Mouse (Mus musculus) CD4-positive, CD25-positive, alpha-beta regulatory T cell, adult 4 months (primary cell): ENCODE data around the gene Pex7. TPM values are rescaled to one million over a fixed set of nuclear protein-coding genes. Genes with fewer than 3 reads are reported as not detected.

Experiments used
- ATAC-seq: one replicate; pipeline ENCODE4 v1.8.0; 2017
- polyA plus RNA-seq, 2 experiments: library from polyadenylated mRNA; unstranded; fragments of 100-300 nt; shearing (Covaris generic); gene quantifications; one replicate each; pipeline ENCODE4 v1.2.1; 2017

The Pex7 gene
- polyA plus RNA-seq, 2 experiments from 2014 or later: 3.0 to 5.1 TPM

DNA sequence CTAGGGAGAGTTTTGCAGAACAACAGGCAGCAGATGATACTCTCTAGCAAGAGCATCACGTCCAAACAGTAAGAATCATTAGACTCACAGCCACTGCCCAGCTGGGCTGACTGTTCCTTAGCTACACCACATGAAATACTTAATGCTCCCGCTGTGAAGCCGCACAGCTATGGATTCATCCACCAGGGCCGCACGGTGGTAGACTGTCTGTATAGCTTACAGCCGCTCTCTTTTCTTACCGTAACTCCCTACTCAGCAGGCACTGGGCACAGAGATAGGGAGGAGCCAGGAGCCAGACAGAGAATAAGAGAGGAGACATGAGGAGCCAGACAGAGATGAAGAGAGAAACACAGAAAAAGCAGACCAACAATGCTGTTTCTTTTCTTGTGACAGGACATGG is 30.8 kb downstream of the Pex7 start:
- no peak for ATAC-seq

DNA sequence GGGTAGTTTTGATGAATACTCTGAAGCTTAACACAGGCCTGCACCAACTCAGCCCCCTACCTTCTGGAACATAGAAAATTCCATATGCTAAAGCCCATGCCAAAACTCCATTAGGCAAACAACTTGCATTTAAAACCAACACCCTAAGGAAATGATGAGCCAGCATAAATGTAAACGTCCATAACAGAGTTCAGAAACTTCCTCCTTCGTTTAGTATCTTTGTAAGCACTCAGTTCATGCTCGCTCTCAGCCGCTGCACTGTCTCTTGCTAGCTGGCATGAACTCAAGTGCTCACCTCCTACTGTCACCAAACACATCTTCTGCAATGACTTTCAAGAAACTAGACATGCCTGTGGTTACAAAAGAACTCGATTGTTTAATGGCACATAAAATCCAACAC is 32.1 kb downstream of the Pex7 start:
- ATAC-seq: no peak

DNA sequence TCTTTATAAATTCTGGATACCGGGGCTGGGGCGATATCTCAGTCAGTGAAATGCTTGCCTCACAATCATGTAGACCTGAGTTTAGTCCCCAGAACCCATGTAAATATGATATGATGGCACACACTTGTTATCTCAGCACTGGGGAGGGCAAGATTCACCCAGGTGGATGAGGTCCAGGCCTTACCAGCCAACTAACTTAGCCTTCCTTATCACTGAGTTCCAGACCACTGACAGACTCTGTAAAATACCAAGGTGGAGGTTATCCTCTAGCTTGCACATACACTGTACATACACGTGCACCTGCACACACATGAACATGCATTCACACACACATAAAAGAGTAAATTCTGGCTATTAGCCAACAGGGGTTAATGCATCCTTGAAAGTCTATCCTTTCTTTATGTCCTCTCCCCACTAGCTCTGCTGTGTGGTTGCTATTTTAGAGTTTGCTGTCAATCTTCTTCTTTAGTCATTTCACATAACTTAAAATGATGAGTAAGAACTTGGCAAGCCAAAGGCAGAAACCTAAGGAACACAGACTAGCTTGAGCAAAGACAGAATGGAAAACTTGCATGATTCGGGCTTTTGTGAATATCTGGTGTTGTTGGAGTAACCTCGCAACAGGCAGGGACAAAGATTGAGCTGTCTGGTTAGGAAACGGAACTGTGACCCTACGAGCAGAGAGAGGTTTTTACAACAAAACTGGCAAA is 51.7 kb downstream of the Pex7 start:
- ATAC-seq: no peak

DNA sequence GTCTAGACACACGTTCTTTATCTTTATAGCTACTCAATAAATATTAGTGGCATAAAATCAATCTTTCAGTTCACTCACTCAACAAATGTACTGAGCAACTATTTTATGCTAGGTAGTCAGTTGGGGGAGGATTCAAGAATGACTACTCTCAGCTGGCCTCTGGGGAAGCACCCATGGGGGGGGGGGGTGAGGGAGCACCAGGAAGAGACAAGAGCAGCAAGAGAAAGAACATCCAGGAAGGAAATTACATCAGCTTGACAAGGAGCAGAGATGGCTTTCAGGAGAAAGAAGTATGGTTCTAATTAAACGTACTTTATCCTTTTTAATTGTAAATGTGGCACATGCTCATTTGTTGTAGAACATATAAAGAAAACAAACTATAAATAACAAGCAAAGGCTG is 53.9 kb downstream of the Pex7 start:
- ATAC-seq: no peak

DNA sequence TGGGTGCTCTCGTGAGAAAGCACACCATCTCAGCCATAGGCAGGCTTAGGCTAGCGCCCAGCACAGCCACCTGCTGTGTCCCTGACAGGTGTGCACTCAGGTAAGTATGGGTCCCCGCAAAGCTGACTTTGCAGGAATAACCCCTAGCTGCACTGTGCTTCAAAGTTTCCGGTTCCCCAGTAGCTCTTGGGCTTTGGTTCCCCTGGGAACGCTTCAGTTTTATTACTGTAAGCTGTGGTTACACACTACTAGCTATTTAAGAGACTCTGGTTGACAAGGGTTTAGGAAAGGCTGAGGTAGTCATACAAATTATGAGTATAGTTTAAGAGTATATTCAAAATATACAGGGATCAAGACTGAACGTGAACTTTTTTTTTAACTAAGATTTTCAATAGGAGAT is 54.7 kb downstream of the Pex7 start:
- ATAC-seq: no peak

DNA sequence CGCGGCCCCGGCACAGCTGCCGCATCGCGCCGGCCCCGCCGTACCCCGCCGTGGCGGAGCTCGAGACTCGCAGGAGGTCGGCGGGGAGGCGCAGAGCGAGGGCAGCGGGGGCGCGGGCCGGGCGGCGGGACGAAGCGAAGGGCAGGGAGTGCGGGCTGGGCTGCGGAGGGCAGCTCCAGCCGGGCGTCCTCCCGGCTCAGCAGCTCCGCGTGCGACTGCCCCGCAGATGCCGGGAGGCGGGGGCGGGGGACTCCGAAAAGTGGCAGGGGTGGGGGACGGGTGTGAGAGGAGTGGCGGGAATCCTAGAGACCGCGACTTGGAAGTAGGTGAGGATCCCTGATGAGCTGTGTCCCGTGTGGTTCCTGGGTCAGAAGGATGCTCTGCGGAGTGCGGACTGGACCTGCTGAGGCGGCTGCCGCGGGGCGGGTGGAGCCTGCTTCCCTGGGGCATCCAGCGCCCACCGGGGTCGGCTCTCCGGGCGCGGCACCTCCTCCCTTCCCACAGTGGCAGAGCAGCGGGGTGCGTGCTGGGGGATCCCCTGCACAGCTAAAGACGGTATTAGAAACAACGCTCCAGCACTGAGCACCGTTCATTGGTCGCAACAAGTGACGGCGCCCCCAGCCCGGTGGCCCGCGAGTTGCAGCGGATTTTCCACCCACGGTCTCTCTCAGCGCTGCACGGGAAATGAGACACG is 56.3 kb downstream of the Pex7 start, which contains the start of gene Slc35d3:
TSS of gene Slc35d3 (minus strand) at position 462 of the 694 bp plus-strand sequence.
- ATAC-seq: peak; percentile 86

DNA sequence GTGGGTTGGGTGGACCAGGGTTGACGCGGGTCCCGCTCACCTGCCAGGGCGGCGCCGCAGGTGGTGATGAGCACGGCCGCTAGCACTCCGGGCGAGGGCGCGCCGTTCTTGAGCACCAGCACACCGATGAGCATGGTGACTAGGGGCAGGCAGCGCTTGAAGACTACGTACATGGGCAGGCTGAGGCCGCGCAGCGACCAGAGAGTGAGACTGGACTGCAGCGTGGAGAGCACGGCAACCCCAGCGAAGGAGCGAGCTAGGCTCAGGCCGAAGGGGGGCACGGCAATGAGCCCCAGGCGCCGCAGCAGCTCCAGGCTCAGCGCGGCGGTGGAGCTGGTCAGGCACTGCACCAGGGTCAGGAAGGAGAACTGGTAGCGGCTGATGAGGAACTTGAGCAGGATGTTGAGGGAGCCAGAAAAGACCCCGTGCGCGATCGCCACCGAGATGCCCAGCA is 56.9 kb downstream of the Pex7 start:
- peak; percentile 30 for ATAC-seq

DNA sequence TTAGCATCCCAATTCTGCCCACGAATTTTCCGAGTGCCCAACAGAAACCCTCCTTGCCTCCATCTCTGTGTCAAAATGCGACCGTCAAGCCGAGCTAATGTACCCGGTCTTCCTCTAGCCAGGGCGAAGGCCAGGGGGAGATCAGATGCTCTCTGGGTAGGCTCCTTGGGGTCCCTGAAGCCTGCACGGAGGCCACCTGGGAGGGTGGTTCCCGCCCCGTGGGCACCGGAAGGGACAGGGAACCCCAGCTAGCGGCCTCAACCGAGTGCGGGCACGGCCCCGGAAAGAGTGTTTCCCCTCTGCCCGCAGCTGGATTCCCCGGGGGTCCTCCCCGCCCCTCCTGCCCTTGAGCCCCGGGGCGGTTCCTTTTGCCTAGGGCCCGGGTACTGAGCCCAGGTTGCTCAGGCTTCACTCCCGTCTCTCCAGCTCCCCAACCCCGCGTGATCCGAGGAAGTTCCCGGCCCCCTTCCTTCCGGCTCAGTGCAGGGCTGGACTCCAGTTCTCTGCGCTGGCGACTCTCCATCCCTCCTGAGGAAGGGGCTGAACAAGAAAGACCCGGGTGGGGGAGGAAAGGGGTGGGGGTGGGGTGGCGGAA is 57.6 kb downstream of the Pex7 start:
- ATAC-seq: peak; percentile 10

DNA sequence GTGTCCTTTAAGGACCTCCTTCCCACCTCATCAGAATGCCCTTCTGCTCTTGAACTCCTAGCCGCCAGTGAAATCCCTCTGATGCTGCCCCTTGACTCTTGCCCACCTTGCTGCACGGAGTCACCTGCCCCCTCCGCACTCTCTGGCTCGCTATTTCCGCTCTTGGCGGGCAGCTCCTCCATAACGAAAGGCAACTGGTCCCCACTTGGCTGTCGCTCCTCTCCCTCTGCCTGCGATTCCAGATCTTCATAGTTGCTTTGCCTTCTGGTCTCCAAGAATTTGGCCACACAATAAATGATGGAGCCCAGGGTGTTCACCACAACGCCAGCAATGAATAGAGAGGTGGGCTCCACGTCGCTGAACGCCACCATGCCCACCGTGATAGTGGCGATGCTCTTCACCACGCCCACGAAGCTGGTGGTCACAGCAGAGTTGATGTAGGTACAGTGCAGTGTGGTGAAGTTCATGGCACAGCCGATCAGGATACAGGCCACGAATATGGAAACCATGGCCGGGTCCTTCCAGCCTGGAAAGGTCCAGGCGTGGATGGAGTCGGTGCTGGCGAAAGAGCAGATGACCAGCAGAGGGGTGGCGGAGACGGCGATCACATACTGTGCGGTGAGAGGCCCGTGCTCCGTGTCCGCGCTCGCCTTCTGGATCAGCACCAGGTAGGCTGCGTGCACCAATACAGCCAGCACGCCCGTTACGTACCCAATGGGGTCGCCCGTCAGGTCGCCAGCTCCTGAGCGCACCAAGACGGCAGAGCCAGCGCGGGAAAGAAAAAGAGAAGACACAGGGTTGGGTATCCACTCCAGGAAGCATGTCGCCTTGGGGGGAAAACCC is 58.3 kb downstream of the Pex7 start:
- ATAC-seq: no peak

DNA sequence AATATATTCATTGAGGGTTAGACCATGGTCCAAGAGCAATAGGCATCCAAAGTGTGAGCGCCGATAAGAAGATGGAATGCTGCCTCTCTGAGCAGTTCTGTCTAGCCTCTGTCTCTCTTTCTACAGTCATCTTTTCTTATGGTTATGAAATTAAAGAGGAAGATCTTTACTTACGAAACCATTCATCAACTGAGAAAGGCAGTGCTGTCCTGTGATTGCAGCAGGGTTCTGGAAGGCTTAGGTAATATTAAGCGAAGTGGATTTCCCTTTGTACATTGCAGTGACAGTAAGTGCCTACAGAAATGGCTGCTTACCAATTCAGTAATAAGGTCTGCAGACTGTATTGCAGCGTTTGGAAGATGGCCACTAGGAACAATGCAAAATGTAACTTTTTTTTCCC is 67.7 kb downstream of the Pex7 start:
- no peak for ATAC-seq

DNA sequence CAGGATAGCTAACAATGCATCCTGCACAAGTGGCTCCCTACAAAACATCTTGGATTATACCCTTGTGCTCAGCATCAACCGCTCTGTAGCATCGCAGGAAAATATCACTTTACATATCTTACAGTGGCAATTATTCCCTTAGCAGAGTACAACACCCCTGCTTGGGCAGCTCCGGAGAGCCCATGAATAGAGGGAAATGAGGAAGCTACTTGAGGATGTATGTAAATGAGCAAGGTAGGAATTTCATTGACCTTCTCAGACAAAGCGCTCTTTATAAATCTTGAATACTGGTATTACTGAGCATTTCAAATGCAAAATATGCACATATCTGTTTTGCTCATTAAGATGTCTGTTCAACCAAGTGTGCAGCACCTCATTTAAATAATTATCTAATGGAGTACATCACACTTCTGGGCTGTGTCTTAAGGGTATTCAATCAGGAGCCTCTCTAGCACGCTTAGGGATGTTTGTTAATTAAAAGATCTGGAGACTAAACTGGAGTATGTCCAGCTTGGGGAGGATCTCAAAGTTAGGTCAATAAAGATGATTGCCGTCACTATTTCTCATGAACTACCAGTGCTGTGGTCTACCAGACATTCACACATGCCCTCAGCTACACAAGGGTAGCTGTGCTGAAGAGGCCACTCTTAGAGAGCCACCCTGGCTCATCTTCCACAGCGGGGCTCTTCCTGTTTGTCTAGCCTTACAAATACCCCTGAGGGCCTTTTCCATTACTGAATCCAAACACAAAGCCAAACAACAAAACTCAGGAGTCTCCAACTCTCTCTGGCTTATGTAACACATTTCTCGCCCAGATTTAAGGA is 71.4 kb downstream of the Pex7 start:
- no peak for ATAC-seq

DNA sequence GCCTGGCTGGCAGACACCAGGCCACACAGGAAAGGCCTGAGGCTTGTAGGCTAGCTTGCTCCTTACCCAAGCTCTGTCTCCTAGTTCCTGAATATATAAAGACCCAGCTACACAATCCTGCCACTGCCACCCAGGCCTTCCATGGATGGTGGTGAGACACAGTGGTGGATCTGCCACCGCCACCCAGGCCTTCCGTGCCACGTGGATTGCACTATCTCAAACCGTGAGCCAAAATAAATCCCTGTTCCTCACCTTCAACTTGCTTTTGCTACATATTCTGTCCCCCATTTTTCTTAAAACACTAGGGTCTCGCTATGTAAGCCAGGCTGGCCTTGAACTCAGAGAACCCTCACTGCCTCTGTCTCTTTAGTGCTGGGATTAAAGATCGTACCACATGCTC is 73.3 kb downstream of the Pex7 start:
- ATAC-seq: no peak

DNA sequence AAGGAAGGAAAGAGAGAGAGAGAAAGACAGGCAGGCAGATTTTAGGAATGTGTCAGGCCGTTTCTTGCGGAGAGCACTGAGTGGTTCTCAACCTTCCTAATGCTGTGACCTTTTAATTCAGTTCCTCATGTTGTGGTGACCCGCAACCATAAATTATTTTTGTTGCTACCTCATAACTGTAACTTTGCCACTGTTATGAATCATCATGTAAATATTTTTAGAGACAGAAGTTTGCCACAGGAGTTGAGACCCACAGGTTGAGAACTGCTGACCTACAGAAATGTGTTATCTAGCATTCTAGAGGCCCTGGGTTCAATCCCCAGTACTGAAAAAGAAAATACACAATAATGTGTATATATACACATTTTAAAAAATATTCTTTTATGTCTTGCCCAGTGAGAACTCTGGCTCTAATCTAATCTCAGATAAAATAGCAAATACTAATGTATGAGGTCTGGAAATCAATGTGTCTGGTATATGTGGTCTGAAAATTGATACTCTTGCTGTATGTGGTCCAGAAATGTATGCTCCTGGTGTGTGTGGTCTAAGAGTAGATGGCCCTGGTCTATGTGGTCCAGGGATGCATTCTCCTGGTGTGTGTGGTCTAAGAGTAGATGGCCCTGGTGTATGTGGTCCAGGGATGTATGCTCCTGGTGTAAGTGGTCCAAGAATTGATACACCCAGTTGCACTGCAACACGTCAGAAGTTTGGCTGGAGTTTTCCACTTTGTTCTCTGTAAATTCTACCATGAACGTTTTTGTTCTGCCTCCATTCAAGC is 76.2 kb downstream of the Pex7 start:
- ATAC-seq: no peak

DNA sequence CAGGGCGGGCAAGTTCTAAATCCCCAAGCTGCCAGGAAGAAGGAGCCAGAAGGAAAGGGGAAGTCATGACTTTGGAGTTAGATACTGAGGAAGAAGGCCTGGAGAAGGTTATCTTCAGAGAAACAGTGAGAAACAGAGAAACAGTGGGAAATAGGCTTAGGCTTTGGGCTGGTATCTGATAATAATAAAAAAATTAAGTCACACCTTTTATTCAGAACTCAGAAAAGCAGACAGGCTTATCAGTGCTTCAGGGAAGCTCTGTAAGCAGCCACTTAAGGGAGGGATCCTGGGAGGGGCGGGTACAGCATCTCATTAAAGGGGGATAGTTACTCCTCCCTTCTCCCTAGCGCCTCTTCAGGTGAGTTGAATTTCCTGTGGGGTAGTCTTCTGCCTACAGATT is 86.5 kb downstream of the Pex7 start:
- ATAC-seq: no peak

DNA sequence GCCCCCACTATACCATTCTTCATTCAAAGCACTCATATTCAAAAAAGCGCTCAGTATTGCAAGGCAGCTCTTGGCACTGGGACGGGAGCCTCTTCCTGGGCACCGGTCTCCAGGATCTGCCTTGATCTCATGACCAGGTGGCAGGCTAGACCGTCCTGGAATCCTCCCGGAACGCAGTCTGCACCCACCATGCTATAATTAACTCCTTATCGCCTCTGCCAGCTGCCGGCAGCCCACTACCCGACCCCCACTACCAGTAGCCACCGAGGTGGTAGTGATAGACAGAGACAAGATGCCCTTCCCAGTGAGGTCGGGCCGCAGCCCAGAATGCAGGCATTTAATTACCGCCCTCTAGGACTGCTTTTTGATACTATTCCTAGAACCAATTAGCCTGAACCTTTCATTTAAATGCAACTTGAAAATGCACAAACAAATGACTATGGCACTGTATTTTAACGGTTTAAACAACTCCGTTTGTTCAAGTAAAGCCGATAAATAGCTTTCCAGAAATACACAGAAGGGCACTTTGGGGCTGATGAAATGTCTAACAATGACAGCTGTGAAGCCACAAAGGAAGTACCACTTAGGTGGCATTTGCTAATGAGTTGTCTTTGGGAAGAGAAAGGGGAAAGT is 88.7 kb downstream of the Pex7 start:
- ATAC-seq: no peak

DNA sequence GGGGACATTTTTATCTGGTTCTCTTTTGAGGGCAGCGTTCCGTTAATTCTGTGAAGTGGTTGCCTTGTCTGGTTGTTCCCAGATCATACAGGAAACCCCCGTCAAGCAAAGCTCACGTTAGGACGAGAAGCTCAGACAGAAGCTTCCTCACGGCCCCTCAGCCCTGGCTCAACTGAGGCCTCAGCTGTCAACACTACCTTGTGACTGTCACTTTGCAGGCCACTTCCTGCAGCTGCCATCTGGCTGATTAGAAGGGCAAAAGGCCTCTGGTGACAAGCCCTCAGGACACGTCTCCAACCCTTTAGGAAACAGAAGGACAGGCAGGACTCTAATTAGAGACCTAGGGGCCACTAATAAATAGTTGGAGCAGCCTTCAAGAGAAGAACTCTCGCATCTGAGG is 92.1 kb downstream of the Pex7 start:
- ATAC-seq: no peak

DNA sequence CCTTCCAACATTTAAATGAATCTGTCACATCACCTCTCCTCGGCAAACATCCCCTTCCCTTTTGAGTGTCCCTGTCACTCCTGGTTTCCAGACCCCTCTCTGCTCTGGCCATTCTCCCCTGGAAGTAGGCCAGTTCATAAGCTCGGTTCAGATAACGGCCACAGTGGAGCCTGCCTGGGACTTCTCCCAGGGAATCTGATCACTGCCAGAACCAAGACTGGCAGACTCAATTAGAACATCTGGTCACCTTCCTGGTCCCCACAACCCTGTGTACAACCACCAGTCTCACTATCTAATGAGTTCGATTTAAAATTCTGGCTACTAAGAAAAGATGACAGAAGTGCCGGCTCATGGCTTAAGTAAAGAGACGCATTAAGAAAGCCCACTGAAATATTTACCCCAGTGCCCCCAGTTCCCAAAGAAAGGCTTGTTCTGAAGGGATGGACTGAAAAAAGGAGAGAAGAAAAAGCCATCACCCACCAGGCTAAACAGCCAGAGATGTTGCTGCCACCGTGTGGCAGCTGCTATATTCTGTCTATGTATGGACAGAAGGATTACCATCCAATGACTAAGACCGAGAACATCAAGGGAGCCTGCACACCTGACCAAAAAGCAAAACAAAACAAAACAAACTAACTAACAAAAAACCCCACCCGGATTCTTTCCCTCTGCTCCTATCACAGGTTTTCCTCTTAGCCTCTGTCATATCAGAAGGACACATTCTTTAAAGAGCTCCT is 95.9 kb downstream of the Pex7 start:
- no peak for ATAC-seq

DNA sequence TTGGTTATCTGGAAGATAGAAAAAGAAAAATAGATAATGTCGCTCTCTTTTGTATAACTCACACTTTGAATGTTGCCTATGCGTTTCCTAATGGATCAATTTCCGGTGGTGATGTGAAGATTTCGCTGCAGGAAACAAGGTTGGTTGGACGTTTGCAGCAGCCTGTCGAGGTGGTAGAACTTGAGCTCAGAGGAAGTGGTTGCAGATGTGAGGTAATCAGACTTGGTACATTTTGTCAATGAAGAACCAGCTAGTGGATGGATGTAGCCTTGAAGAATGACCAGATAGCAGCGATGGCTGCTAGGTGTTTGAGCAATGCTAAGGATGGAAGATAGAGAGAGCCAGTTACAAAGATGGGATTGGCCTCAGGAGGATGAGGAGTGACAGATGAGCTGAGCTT is 102.7 kb downstream of the Pex7 start:
- ATAC-seq: no peak
